Mouse (Mus musculus) myocyte (in vitro differentiated cells): ENCODE measurements around the gene Gm20379. TPM values are rescaled to one million over a fixed set of nuclear protein-coding genes. Genes with fewer than 3 reads are reported as not detected.

Experiments
- H3K27me3 ChIP-seq: one replicate; pipeline ENCODE4 v1.6.1; 2011; ENCODE audit not compliant: control insufficient read depth, insufficient read depth, insufficient read length
- H3K36me3 ChIP-seq: one replicate; pipeline ENCODE4 v1.6.1; 2011; ENCODE audit not compliant: control insufficient read depth, insufficient read depth
- H3K4me2 ChIP-seq: one replicate; pipeline ENCODE4 v1.6.1; 2011; ENCODE audit warnings: low read depth, control low read depth
- H3K4me3 ChIP-seq: one replicate; pipeline ENCODE4 v1.5.1; 2011; ENCODE audit warnings: mild to moderate bottlenecking, control low read depth, moderate library complexity
- H3K79me2 ChIP-seq: one replicate; pipeline ENCODE4 v1.6.1; 2011; ENCODE audit not compliant: control insufficient read depth, insufficient read depth
- H3ac ChIP-seq: one replicate; pipeline ENCODE4 v1.6.1; 2011; ENCODE audit not compliant: control insufficient read depth, insufficient read length
- CEBPB ChIP-seq: IDR thresholded peaks from 2 replicates; pipeline ENCODE4 v1.6.1; 2011; ENCODE audit warnings: mild to moderate bottlenecking, moderate library complexity; ENCODE audit not compliant: poor library complexity, insufficient read depth, severe bottlenecking
- E2F4 ChIP-seq: IDR thresholded peaks from one replicate; pipeline ENCODE4 v1.6.1; 2011; ENCODE audit warnings: mild to moderate bottlenecking, control low read depth, moderate library complexity; ENCODE audit not compliant: insufficient read depth
- MAX ChIP-seq: IDR thresholded peaks from one replicate; pipeline ENCODE4 v1.6.1; 2011; ENCODE audit warnings: low read depth, mild to moderate bottlenecking, control low read depth
- MYOD1 ChIP-seq, 3 experiments: IDR thresholded peaks; one replicate each; pipeline ENCODE4 v1.6.1; 2011; ENCODE audit warnings: control low read depth in 2 of 3, low read depth in 2 of 3, mild to moderate bottlenecking in 2 of 3, moderate library complexity in 1 of 3; ENCODE audit not compliant: insufficient read length in 2 of 3, control insufficient read depth in 1 of 3
- MYOG ChIP-seq, 3 experiments: IDR thresholded peaks; one replicate each; pipeline ENCODE4 v1.6.1; 2011; ENCODE audit warnings: control low read depth in 2 of 3, low read depth in 2 of 3, mild to moderate bottlenecking in 2 of 3; ENCODE audit not compliant: insufficient read length in 2 of 3, control insufficient read depth in 1 of 3, insufficient read depth in 1 of 3
- POLR2A ChIP-seq: IDR thresholded peaks from one replicate; pipeline ENCODE4 v1.6.1; 2011; ENCODE audit warnings: low read depth, mild to moderate bottlenecking, control low read depth, moderate library complexity; ENCODE audit not compliant: insufficient read length
- POLR2AphosphoS2 ChIP-seq: IDR thresholded peaks from one replicate; pipeline ENCODE4 v1.6.1; 2011; ENCODE audit warnings: low read depth, control low read depth; ENCODE audit not compliant: insufficient read length
- REST ChIP-seq: IDR thresholded peaks from one replicate; pipeline ENCODE4 v1.6.1; 2011; ENCODE audit warnings: mild to moderate bottlenecking, control low read depth, moderate library complexity; ENCODE audit not compliant: insufficient read depth, insufficient read length
- SRF ChIP-seq: IDR thresholded peaks from one replicate; pipeline ENCODE4 v1.6.1; 2011; ENCODE audit warnings: low read depth; ENCODE audit not compliant: control insufficient read depth, insufficient read length
- TCF12 ChIP-seq: IDR thresholded peaks from one replicate; pipeline ENCODE4 v1.6.1; 2011; ENCODE audit warnings: mild to moderate bottlenecking, control low read depth; ENCODE audit not compliant: poor library complexity, insufficient read depth, severe bottlenecking
- TCF3 ChIP-seq: IDR thresholded peaks from one replicate; pipeline ENCODE4 v1.6.1; 2011; ENCODE audit warnings: low read depth, control low read depth; ENCODE audit not compliant: insufficient read length
- USF1 ChIP-seq: IDR thresholded peaks from one replicate; pipeline ENCODE4 v1.6.1; 2011; ENCODE audit warnings: low read depth, mild to moderate bottlenecking, control low read depth, moderate library complexity
- polyA plus RNA-seq: library from polyadenylated mRNA; unstranded; fragments of >200 nt; fragmentation: generic; extraction: Trizol; gene quantifications from one replicate; pipeline ENCODE4 v1.2.1, GENCODE M21; 2012; ENCODE audit warnings: missing spikeins

Gene Gm20379
- polyA plus RNA-seq, 1 experiment, result not detected

DNA sequence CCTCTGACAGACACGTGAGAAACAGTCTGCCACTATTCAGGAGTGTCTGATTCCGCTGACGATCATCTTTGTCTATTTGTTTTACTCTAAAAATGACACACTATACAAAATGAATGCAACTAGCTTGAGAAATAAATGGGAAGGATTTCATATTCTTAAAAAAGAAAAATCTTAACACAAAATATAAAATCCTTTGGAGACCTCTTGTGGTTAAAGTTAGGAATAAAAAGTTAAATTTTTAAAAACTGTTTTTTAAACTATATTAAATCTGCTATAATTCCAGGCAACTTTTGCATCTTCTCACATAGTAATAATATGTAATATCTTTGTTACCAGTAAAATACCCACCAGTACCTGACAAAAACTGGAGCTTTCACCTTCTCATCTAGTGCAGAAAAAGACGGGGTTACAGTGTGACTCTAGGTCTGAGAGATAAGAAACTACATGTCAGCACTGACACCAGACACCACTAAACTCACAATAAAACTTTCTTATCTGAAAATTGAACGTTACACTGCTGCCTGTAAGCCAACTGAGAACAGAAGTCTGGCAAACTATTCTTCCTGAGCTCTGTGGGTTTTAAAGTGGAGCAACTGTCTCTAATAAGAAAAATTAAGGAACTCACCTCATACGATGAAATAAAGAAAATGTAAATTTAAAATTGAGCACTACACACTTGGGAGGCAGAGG lies 32.1 kb downstream of the Gm20379 start:
- Histone ChIP-seq H3ac (no peak overlapping the region), H3K4me2 (no peak overlapping the region), H3K79me2 (no peaks in the 10 kb centered on the region), H3K27me3 (no peaks in the 10 kb centered on the region), H3K36me3 (no peaks in the 10 kb centered on the region), H3K4me3 (no peak overlapping the region)
- TF ChIP-seq REST (no peak), POLR2AphosphoS2 (no peak), E2F4 (no peak)

DNA sequence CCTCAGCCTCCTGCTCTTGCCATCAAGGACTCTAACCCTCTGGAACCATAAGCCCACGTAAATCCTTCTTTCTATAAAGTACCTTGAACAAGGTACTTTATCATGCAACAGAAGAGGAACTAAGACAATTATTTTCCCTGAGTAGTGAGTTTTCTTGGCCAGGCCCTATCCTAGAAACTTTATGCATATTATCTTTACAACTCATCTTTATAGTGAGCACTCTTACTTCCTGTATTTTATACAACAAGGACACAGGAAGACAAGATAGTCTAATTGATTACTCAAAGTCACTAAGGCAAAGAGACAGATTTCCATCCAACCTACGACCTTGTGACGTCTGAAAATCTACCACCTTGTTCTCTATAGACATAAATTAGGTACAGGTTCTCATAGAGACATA lies 34.0 kb downstream of the Gm20379 start:
- no peak overlapping the region for H3K4me2 ChIP-seq
- no peaks in the 10 kb centered on the region for H3K79me2 ChIP-seq
- H3K27me3 ChIP-seq, result no peaks in the 10 kb centered on the region
- no peak overlapping the region for H3ac ChIP-seq
- no peak overlapping the region for H3K4me3 ChIP-seq
- no peaks in the 10 kb centered on the region for H3K36me3 ChIP-seq
- no peak for TF ChIP-seq REST

DNA sequence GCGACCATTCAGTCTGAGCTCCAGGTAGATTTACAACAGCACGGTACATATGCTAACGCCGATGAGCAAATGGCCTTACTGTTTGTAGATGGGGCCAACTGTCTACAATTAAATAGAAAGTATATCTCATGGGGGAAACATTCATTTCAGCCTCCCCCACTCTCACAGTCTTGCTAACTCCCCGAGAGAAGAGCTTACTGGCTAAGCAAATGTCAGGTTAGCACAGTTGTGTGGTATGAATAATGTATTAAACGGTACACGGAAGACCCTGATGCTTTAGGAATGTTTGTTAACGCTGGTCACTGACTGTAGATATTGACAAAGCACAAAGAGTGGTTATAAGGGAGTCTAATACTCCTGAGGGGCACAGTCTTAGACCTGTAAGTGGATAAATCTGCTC lies 38.3 kb downstream of the Gm20379 start:
- Histone ChIP-seq H3K27me3 (no peaks in the 10 kb centered on the region), H3K4me3 (no peak overlapping the region), H3ac (no peak overlapping the region), H3K4me2 (no peak overlapping the region), H3K79me2 (no peaks in the 10 kb centered on the region), H3K36me3 (no peaks in the 10 kb centered on the region)
- no peak for TF ChIP-seq TCF12
- no peak for TF ChIP-seq TCF3
- TF ChIP-seq USF1, result no peak

DNA sequence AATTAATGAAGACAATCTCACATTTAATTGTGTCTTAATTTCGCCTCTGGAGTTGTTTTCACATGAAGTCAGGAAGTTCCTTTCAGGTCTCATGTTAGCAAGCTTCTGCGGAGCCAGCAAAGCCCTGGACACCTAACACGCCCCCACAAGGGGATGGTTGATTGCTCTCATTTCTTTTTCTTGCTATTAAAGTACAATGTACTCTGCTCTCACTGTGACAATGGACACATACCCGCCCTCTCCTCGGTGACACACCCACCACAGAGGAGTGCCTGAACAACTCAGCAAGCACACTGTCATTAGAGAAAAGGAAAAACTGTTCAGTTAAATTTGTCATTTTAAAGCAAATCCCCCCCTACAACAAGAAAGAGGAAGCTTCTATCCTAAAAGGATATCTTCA lies 40.6 kb downstream of the Gm20379 start:
- Histone ChIP-seq H3K79me2 (no peaks in the 10 kb centered on the region), H3K27me3 (no peaks in the 10 kb centered on the region), H3K4me3 (no peak overlapping the region), H3ac (no peak overlapping the region), H3K4me2 (no peak overlapping the region), H3K36me3 (peaks cover 5% of the 10 kb centered on the region)
- TF ChIP-seq MYOD1 (IDR thresholded peaks at IDR 0.05; ENCODE audit: control insufficient read depth in 1 of 3, insufficient read length in 2 of 3, low read depth in 2 of 3), result no peak
- TF ChIP-seq REST, result no peak
- TF ChIP-seq MYOG (IDR thresholded peaks at IDR 0.05; ENCODE audit: control insufficient read depth in 1 of 3, insufficient read depth in 1 of 3, insufficient read length in 2 of 3, low read depth in 2 of 3), result no peak
- TF ChIP-seq E2F4, result no peak
- no peak for TF ChIP-seq SRF
- no peak for TF ChIP-seq CEBPB
- no peak for TF ChIP-seq USF1
- no peak for TF ChIP-seq TCF3
- TF ChIP-seq POLR2A, result no peak
- no peak for TF ChIP-seq MAX
- no peak for TF ChIP-seq TCF12
- no peak for TF ChIP-seq POLR2AphosphoS2

DNA sequence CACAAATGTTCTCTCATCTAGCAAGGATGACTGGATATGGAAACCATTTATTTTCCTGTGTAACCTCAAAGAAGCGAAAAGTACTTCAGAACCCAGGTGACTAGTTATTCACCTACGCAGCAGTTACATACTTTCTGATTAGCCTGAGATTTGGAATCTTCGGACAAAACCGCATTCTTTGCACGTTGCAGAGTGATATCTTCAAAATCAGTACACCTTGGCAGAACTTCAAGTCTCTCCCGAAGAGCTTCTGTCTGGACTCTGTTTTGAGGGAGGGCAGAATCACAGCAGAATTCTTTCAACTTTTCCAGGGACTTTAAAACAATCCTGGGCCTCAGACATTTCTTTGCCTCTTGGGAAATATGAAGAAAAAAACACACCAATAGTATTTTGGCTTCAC lies 45.3 kb downstream of the Gm20379 start:
- Histone ChIP-seq H3K79me2 (no peaks in the 10 kb centered on the region), H3K4me2 (no peak overlapping the region), H3ac (no peak overlapping the region), H3K27me3 (no peaks in the 10 kb centered on the region), H3K4me3 (no peak overlapping the region), H3K36me3 (peaks cover 9% of the 10 kb centered on the region)
- no peak for TF ChIP-seq POLR2A
- no peak for TF ChIP-seq SRF
- no peak for TF ChIP-seq MAX
- TF ChIP-seq MYOD1 (IDR thresholded peaks at IDR 0.05; ENCODE audit: control insufficient read depth in 1 of 3, insufficient read length in 2 of 3, low read depth in 2 of 3), result no peak
- no peak for TF ChIP-seq MYOG (IDR thresholded peaks at IDR 0.05; ENCODE audit: control insufficient read depth in 1 of 3, insufficient read depth in 1 of 3, insufficient read length in 2 of 3, low read depth in 2 of 3)
- no peak for TF ChIP-seq E2F4

DNA sequence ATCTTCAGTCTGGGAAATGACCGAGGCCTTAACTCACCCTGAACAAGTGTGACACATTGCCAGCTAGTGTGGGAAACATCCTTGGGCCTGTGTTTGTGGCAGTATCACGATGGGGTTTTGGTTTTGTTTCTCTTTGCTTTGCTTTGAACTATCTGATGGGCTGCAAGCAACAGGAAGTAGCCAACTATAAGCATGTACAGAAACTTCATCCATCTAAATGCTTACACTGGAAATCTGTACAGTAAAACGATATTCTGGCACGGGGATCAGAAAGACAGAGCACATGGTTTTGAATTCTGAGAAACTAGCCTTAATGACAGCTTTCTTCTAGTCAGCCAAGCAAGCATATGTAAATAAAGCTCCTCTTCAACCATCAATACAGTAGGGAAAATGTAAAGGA lies 48.2 kb downstream of the Gm20379 start:
- H3ac ChIP-seq, result no peak overlapping the region
- H3K36me3 ChIP-seq, result peaks cover 9% of the 10 kb centered on the region
- H3K4me3 ChIP-seq, result peak overlapping the region; percentile 43
- H3K27me3 ChIP-seq, result no peaks in the 10 kb centered on the region
- peak overlapping the region; percentile 88 for H3K4me2 ChIP-seq
- TF ChIP-seq MYOG (IDR thresholded peaks at IDR 0.05; ENCODE audit: control insufficient read depth in 1 of 3, insufficient read depth in 1 of 3, insufficient read length in 2 of 3, low read depth in 2 of 3), result no peak
- TF ChIP-seq MYOD1 (IDR thresholded peaks at IDR 0.05; ENCODE audit: control insufficient read depth in 1 of 3, insufficient read length in 2 of 3, low read depth in 2 of 3), result no peak
- TF ChIP-seq TCF3, result no peak
- no peak for TF ChIP-seq USF1
- TF ChIP-seq SRF, result no peak
- TF ChIP-seq POLR2AphosphoS2, result no peak
- no peak for TF ChIP-seq REST
- H3K79me2 ChIP-seq, result no peaks in the 10 kb centered on the region
